Mouse (Mus musculus) right cerebral cortex, postnatal 36 days (tissue): ENCODE measurements at regions not wholly inside any gene's neighbourhood (a gene's known extent, or its start where the extent isn't known, plus 50 kb on each side); places are given as distances from the start of the nearest gene placed in this dataset.

Experiments
- DNase-seq, 2 experiments: peaks; one replicate each; pipeline ENCODE4 v3.0.0; 2022; ENCODE audit warnings: low spot score in 2 of 2, mixed read lengths in 1 of 2

DNA sequence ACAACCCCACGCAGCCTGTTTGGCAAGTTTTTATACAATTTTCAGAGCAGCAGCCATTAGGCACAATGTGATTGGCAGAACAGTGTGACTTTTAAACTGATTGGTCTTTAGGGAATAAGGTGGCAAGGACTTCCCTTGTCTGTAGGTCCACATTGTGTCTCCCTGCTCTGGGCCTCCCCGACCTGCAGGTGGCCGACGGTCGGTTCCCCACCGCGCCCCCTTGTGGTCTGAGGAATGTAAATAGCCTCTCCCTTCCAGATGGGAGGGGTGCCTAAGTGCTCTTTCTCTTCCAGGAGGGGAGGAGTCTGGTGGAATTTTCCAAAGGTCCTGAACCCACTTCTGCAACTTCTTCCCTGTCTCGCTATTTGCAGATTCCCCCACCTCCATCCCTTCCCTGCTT lies 52.5 kb upstream of the Prr5 start:
- peak in 1 of 2 experiments; percentile 37 for DNase-seq

DNA sequence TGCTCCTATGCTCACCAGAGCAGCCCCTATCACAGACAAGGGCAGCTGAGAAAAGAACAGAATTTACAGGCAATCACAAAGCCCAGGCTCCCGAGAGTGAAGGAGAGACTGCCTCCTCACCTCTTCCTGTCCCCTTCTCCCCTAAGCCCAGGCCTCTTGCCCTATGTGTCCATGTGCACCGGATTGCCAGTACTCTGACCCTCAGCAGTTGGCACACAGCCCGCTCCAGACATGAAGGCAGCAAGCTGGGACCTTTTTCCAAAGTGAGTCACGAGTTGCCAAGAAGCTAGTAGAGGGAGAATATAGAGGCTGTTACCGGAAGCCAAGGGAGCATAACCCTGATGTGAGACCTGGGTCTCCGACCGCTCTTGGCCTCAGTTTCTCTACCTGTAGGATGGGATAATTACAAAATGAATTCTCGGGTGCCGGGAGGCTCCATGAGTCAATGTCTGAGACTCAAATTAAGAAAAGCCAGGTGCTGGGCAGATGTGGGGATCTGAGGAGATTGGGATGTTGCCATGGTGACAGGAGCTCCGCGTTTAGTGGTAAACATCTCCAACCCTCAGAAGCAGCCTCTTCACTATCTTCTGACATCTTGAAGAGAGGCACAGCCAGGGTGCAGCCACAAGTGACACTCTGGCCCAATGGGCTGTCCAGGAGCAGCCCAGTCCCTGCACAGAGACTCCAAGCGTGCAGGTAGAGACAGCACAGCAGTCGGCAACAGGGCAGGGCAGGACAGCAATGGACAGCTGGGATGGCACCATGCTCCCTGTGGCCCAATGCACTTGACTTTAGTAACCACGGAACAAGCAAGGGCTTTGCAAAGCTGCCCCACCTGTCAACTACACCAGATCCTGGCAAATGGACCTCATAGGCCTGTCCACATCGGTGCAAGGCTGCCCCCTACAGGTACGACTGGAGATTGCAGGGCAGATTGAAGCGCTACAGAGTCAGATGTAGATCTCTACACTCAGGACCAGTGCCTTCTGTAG lies 55.6 kb upstream of the Prr5 start:
- DNase-seq = peak; percentile 84 to 87

DNA sequence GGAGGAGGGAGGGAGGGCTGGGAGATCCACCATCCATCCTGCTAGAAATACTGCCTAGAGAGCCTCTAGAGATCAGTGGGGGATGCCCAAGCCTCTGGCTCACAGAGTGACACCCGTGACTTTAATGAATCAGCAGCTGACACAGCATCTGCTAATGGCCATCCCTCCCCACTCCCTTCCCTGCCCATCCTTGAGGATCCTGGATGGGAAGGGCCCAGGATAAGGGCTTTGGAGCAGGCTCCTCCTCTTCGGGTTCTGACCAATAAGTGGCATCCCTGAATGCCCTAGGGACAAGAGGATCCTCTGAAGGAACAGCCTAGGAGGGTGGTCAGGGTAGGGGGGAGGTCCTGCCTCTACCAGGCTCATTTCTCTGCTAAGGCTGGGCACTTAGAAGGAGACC lies 55.3 kb upstream of the Rtl6 start:
- DNase-seq = no peak

DNA sequence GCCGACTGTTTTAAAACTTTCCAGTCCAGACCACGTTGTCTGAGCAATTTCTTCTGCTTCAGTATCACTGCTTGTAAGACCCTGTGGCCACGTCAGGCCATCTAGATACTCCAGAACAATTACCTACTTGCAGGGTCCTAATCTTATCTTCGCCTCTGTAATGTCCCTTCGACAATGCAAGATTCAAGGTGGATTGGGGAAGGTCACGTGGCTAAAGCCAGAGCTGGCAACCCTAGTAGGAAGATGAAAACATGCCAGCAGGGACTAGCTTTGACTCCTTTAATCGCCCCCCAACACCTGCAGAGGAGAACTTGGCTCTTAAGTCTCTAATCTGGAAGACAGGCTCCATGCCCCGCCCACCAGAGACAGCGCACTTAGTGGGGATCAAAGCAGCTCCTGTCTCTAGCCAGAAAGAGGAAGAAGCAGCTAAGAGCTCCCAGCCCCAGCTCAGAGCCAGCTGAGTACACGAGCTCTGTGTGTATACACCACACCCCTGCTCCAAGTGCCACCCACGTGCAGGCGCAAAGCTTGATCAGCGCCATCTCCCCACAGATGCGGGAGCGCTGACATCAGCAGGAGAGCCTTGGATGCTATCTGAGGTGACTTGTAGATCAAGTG lies 52.3 kb upstream of the Rtl6 start:
- DNase-seq = peak; percentile 56 to 73

DNA sequence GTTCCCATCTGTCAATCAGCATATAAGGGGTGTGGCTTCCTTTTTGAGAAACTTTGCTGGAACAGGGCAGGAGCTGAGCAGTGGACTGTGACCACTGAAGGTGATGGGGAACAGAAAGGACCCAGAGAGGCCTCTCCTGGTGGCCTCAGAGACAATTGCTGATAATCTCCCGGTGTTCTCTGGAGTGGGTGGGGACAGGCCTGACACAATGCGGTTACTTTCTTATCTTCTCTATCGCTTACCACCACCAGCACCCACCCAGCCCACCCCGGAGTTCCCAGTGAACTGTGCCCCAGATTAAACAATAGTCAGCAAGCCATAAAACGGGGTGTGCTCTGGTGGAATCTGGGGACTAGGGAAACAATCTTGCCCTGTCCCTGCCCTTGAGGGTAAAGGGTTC lies 51.4 kb upstream of the Rtl6 start:
- DNase-seq = no peak
